Mouse (Mus musculus) lung, postnatal 36 days (tissue): Measurements from ENCODE around the gene Rftn2.
"Not testable (repeated sequence)": the region's sequence is repeated elsewhere in the genome, so short reads cannot be mapped to it uniquely, and the experiment has no call there.

Source experiments
- DNase-seq: peaks from one replicate; pipeline ENCODE4 v3.0.0; 2022; ENCODE audit warnings: mixed read lengths

The Rftn2 gene

GRCm38 (mm10) chr1:55171361-55172325, 54.9 kb downstream of the Rftn2 start:
- no peak for DNase-seq

DNA sequence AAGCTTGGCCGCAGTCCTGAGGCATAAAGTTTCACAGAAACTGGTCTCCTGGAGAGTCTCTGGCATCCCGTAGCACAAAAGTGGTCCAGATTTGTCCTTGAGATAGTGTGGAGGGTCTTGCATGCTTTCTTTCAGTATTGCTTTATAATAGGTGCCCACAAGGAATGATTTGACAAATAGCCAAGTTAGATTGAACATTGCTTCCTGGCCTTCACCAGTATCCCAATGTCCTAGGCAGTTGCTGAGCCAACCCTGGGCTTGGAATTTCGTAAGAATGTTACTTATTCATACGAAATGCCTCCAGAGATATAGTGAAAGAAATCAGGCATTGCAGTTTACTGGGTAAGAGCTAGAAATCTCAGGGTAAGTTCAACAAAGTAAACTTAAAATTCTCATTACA, 58.0 kb downstream of the Rftn2 start:
- DNase-seq, result no peak

GRCm38 (mm10) chr1:55167560-55167959, 59.0 kb downstream of the Rftn2 start:
- DNase-seq, result no peak

DNA sequence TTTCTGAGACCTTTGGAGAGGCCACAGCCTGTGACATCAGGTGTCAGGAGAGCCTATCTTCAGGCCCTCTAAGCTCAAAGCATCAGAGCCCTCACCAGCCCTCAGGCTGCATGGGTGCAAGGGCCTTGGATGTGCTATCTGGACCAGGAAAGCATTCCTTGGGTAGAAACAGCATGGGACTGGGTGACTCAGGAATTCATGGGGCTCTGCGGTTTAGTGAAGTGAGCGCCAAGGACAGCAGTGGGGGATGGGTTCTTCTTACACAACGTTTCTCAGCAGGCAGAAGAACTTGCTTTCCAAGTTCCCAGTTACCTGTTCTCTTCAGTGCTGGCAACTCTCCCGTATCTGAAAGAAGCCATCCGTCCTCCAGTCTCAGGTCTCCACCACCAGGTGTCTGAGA, 62.6 kb downstream of the Rftn2 start:
- peak; percentile 64 for DNase-seq

- DNase-seq, result no peak
Measured at GRCm38 (mm10) chr1:55162781-55163180, 63.8 kb downstream of the Rftn2 start.

DNA sequence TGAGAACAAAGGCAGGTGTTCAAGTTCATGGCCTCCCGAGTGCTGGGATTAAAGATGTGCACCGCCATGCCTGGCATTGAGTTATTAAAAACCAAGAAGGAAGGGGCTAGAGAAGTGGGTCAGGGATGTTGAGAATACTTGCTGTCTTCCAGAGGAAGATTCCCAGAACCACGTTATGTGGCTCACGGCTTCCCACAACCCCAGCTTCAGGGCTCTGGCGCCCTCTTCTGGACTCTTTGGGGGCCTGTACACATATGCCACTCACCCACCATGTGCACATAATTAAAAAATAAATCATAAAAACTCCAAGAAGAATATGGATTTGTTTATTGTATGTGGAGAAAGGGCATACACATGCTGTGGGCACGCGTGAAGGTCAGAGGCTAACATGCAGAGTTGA, 64.7 kb downstream of the Rftn2 start:
- DNase-seq, result peak; percentile 10

DNA sequence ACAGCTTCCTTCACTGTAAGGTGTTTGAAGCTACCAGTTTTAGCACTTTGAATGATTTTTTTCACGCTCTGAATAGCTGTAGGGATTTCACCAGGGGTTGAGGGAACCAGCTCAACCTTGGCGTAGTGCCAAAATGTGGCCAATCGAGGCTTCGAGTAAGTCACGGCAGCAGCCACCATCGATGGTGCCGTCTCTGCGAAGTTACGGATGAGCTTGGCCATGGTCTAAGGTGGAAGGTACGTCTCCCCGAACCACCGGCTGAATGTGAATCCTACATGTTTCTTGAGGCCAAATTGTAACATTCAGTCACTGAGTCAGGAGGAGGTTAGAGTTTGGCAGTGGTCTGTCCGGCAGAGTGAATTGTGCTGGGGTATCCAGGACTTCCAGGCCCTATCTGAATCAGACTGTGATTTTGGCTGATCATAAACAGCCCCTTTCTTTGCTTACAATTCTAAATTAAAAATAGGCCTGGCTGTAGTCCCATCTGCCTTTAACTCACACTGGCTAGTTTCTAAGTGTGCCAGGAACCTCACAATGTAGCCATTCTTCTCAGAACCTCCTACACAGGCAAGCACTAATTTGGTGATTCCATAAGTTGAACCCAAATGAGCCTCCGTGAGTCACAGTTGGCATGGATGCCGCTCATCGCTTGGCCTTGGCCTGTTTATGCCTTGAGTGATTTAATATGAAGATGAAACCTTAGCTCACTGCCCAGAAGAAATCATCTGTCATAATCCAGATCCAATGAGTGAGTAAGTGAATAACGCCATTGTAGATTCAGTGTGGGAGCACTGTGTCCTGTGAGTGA, 65.5 kb downstream of the Rftn2 start:
- no peak for DNase-seq

DNA sequence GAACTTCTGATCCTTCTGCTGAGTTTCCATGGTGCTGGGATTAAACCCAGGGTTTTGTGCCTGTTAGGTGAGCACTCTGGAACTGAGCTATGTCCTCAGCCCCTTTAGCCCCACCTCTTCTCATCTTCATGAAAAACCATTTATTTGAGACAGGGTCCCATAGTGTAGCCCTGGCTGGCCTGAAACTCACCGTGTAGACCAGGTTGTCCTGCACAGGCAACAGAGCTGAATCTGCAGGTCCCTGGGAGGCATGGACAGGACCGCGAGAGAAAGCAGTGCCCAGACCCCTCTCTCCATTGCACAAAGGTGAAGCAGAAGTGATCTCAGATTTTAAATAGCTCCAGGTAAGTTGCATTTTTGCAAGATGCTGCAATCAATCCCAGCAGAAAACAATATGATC, 66.4 kb downstream of the Rftn2 start:
- DNase-seq, result no peak

GRCm38 (mm10) chr1:55158821-55159220, 67.8 kb downstream of the Rftn2 start:
- DNase-seq, result no peak

- no peak for DNase-seq
Measured at GRCm38 (mm10) chr1:55158211-55158610, 68.4 kb downstream of the Rftn2 start.

- DNase-seq, result no peak
Measured at GRCm38 (mm10) chr1:55157329-55157728, 69.3 kb downstream of the Rftn2 start.

GRCm38 (mm10) chr1:55145556-55145955, 81.0 kb downstream of the Rftn2 start:
- DNase-seq, result no peak

DNA sequence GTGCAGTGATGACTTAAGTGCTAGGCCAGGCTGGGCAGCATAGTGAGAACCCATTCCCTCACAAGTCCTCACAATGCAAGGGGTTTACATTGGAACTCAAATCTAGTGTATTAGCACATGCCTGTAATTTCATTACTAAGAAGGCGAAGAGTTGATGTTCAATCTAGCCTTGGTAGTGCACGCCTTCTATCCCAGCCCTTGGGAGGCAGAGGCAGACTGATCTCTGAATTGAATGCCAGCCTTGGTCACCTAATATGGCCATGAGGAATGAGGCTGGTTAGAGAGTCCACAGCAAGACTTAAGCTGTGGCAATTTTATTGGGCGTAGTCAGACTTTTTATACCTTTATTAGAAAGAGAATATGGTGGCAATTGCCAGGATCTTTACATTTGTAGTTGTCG, 82.2 kb downstream of the Rftn2 start:
- DNase-seq, result no peak

- no peak for DNase-seq
Measured at GRCm38 (mm10) chr1:55135846-55136245, 90.7 kb downstream of the Rftn2 start.

GRCm38 (mm10) chr1:55134301-55134700, 92.3 kb downstream of the Rftn2 start:
- DNase-seq, result no peak

GRCm38 (mm10) chr1:55133173-55133572, 93.4 kb downstream of the Rftn2 start:
- DNase-seq, result no peak

- no peak for DNase-seq
Measured at GRCm38 (mm10) chr1:55132308-55132707, 94.3 kb downstream of the Rftn2 start.

DNA sequence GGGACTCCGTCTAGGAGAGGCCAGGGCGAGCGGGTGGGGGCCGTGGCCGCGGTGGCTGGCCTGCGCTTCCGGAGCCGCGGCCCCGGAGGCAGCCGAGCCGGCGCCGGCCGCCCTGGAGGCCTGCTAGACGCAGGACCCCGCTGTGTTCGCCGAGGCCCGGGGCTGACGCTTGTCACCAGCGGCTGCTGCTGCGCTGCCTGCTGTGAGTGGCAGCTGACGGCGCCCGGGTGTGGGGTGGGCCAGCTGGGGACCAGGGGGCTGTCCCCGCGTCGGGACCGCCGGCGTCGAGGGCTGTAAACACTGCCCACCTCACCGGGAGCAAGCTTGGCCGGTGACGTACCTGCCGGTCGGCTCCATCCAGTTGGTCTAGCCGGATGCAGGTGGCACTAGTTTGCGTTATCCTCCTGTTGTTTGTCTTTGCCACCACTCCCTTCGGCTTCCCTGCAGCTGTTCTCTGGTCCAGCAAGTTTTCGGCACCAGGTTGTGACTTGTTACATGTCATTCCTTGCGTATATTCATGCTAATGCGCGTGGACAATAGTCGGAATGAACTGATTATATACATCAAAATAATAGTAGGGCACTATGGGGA, 95.1 kb downstream of the Rftn2 start:
- DNase-seq, result peak; percentile 54

GRCm38 (mm10) chr1:55130943-55131401, 95.6 kb downstream of the Rftn2 start, which contains the start of gene Mob4:
TSS of gene Mob4 (plus strand) at chr1:55131231.
- peak; percentile 92 for DNase-seq

DNA sequence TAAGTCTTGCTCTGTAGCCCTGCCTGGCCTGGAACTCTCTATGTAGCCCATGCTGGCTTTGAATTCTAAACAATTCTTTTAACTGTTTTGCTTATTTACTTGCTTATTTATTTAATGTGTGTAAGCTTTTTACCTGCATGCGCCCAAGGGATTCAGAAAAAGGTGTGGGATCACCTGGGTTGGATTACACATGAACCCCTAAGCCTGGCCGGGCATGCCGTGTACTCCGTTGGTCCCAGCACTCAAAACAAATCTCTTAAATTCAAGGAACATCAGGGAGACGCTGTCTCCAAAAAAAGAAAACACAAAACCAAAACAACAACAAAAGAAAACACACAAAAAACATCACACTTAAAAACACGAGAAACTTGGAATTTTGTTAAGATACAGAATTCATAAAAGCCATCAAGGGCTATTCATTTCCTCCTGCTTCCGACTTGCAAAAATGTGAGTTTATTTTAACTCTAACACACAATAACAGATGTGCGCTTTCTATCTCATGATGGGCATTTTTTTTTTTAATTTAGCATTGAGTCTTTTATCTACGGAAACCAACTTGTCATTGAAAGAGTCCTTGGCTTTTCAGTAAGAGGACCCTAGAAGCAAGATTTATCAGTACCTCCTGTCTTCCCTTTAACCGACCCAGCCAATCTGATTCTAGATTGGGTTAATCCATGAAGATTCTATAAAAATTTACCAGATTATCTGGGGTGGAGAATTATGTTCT, 96.2 kb downstream of the Rftn2 start:
- DNase-seq, result no peak

DNA sequence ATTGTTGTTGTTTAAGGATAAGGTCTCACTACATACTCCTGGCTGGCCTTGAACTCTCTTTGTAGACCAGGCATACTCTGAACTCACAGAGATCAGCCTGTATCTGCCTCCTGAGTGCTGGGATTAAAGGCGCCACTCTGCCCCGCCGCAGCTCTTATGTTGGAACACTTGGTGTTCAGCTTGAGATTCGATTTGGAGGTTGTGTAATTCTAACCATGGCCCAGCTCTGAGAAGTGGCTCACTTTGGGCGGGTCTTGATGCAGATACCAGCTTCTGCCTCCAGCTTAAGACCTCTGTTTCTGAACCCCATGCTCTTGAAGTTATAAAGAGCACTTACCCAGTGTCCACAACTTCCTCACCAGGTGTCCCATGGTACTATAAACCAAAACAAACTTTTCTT, 96.9 kb downstream of the Rftn2 start:
- DNase-seq, result no peak

DNA sequence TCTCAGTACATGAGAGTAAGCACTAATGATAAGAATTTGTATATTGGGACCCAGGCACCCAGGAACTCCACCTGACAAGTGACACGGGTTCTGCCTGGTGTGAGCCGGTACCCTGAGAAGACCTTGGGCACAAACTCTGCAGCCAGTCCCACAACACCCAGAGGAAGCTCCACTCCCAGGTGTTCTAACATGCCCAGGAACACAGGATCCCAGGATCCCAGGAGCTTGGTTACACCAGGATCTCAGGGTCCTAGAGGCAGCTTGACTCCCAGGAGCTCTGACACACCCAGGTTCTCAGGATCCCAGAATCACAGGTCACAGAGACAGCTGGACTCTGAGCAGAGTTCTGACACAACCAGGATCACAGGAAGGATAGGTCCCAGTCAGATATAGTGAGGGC, 102.4 kb downstream of the Rftn2 start:
- DNase-seq, result not testable (repeated sequence)

GRCm38 (mm10) chr1:55123561-55123960, 103.0 kb downstream of the Rftn2 start:
- no peak for DNase-seq
